Mouse (Mus musculus) right cerebral cortex, postnatal 25 days (tissue): ENCODE results near the gene Sprr2i.

Source experiments
- DNase-seq: peaks from one replicate; pipeline ENCODE4 v3.0.0; 2022

Gene Sprr2i

GRCm38 (mm10) chr3:92407691-92408090, at the start of gene Sprr2i:
Gene Sprr2i (plus strand): TSS chr3:92407991.
- DNase-seq = no peak

- no peak for DNase-seq
Measured at GRCm38 (mm10) chr3:92361619-92362018, 46.2 kb upstream of the Sprr2i start.

GRCm38 (mm10) chr3:92364887-92365286, 42.9 kb upstream of the Sprr2i start, which contains the start of gene Sprr2f:
Gene Sprr2f (plus strand): TSS chr3:92365187.
- DNase-seq = no peak

GRCm38 (mm10) chr3:92373613-92374012, 34.2 kb upstream of the Sprr2i start:
- DNase-seq = no peak

- no peak for DNase-seq
Measured at GRCm38 (mm10) chr3:92385385-92385784, 22.4 kb upstream of the Sprr2i start, which contains the start of gene Sprr2h. Gene Sprr2h (plus strand): TSS chr3:92385685.

GRCm38 (mm10) chr3:92394301-92394700, 13.5 kb upstream of the Sprr2i start:
- DNase-seq = no peak

GRCm38 (mm10) chr3:92417782-92418181, 10.0 kb downstream of the Sprr2i start, which contains the start of gene Sprr2j-ps:
Gene Sprr2j-ps (plus strand): TSS chr3:92418082.
- DNase-seq = no peak

GRCm38 (mm10) chr3:92429323-92429722, 21.5 kb downstream of the Sprr2i start, which contains the start of gene Gm9774:
Gene Gm9774 (minus strand): TSS chr3:92429423.
- no peak for DNase-seq

- DNase-seq = no peak
Measured at GRCm38 (mm10) chr3:92432282-92432681, 24.5 kb downstream of the Sprr2i start, which contains the start of gene Sprr2k. Gene Sprr2k (plus strand): TSS chr3:92432582.

- DNase-seq = no peak
Measured at GRCm38 (mm10) chr3:92438689-92439088, 30.9 kb downstream of the Sprr2i start, which contains the start of gene Sprr1b. Gene Sprr1b (minus strand): TSS chr3:92438789.

GRCm38 (mm10) chr3:92440177-92440576, 32.4 kb downstream of the Sprr2i start:
- no peak for DNase-seq

GRCm38 (mm10) chr3:92455151-92455550, 47.4 kb downstream of the Sprr2i start:
- no peak for DNase-seq

- no peak for DNase-seq
Measured at GRCm38 (mm10) chr3:92458620-92459019, 50.8 kb downstream of the Sprr2i start, which contains the start of gene Sprr3. Gene Sprr3 (minus strand): TSS chr3:92458720.
